Mouse (Mus musculus): ENCODE measurements at regions not wholly inside any gene's neighbourhood (a gene's known extent, or its start where the extent isn't known, plus 50 kb on each side); places are given as distances from the start of the nearest gene placed in this dataset.

DNA sequence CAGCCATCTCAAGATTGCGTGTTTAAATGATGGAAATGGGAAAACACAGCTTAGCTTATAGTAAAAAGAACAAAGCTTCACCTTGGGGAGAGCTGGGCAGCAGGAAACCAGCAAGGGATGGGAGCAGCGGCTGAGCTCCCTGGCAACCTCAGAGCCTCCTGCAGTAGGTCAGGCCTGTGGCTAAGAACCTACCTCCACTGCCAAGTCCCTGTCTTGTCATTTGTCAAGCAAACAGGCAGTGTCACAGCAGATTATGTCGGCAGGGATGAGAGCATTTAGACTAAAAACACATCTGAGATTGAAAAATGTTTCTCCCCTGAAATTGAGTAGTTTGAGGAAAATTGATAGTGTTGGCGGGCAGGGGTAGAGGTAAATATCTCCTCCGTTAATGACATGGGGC lies 214.8 kb downstream of the Abcc12 start:
- TF ChIP-seq POLR2A (IDR thresholded peaks at IDR 0.05; ENCODE audit: borderline replicate concordance, insufficient read depth, low read length) (no peak), CTCF (IDR thresholded peaks at IDR 0.05; ENCODE audit: borderline replicate concordance, insufficient read depth, low read depth, low read length) (no peak)

Data from cerebellum, adult 2 months (tissue).